Mouse (Mus musculus): Measurements from ENCODE around the gene Wasf2. TPM values are rescaled to one million over a fixed set of nuclear protein-coding genes. Genes with fewer than 3 reads are reported as not detected.

The Wasf2 gene
- total RNA-seq, 2 experiments from 2014 or later: 34.0 to 35.7 TPM

- peak; percentile 55 for DNase-seq
- intact Hi-C loops (cut with DNase I): no loop called here
Observed at GRCm38 (mm10) chr4:133198337-133199180, 68.3 kb downstream of the Wasf2 start.

- intact Hi-C loops (cut with DNase I): no loop called here
- no peak for DNase-seq
Observed at GRCm38 (mm10) chr4:133199743-133200142, 69.4 kb downstream of the Wasf2 start.

- DNase-seq: peak; percentile 71
- intact Hi-C loops (cut with DNase I): no loop called here
Observed at GRCm38 (mm10) chr4:133200343-133200742, 70.0 kb downstream of the Wasf2 start.

- intact Hi-C loops (cut with DNase I): no loop called here
- DNase-seq: peak; percentile 82
Observed at GRCm38 (mm10) chr4:133201006-133201771, 70.9 kb downstream of the Wasf2 start.

GRCm38 (mm10) chr4:133202254-133202653 is 71.9 kb downstream of the Wasf2 start:
- no peak for DNase-seq
- intact Hi-C loops (cut with DNase I): no loop called here

GRCm38 (mm10) chr4:133203591-133203990 is 73.3 kb downstream of the Wasf2 start:
- intact Hi-C loops (cut with DNase I): no loop called here
- no peak for DNase-seq

- intact Hi-C loops (cut with DNase I): no loop called here
Observed at GRCm38 (mm10) chr4:133204379-133204778, 74.1 kb downstream of the Wasf2 start.

GRCm38 (mm10) chr4:133209366-133209765 is 79.1 kb downstream of the Wasf2 start:
- intact Hi-C loops (cut with DNase I): no loop called here
- peak; percentile 63 for DNase-seq

More at GRCm38 (mm10) chr4:133204379-133204778, 74.1 kb downstream of the Wasf2 start:
- DNase-seq: no peak

- peak; percentile 58 for DNase-seq
- intact Hi-C loops (cut with DNase I): loop anchor here (10.0 kb wide), 1 partner anchor 195 kb away; the partner anchor contains the start of gene Ahdc1
Observed at GRCm38 (mm10) chr4:133210023-133210787, 79.9 kb downstream of the Wasf2 start.

GRCm38 (mm10) chr4:133210788-133211390 is 80.6 kb downstream of the Wasf2 start:
- intact Hi-C loops (cut with DNase I): loop anchor here (10.0 kb wide), 1 partner anchor 196 kb away; the partner anchor contains the start of gene Ahdc1
- no peak for DNase-seq

- intact Hi-C loops (cut with DNase I): loop anchor here (10.0 kb wide), 1 partner anchor 197 kb away; the partner anchor contains the start of gene Ahdc1
- no peak for DNase-seq
Observed at GRCm38 (mm10) chr4:133211751-133212561, 81.7 kb downstream of the Wasf2 start, which contains the start of the genes Cd164l2 and Gpr3. Cd164l2 (plus strand) TSS chr4:133212131. Gpr3 (minus strand) TSS chr4:133212536.

GRCm38 (mm10) chr4:133212562-133213267 is 82.4 kb downstream of the Wasf2 start:
- intact Hi-C loops (cut with DNase I): loop anchor here (10.0 kb wide), 1 partner anchor 198 kb away; the partner anchor contains the start of gene Ahdc1

GRCm38 (mm10) chr4:133213268-133213590 is 82.9 kb downstream of the Wasf2 start:
- intact Hi-C loops (cut with DNase I): loop anchor here (10.0 kb wide), 1 partner anchor 198 kb away; the partner anchor contains the start of gene Ahdc1
- DNase-seq: no peak

More at GRCm38 (mm10) chr4:133212562-133213267, 82.4 kb downstream of the Wasf2 start:
- DNase-seq: peak; percentile 89

GRCm38 (mm10) chr4:133213661-133214060 is 83.4 kb downstream of the Wasf2 start:
- intact Hi-C loops (cut with DNase I): loop anchor here (10.0 kb wide), 1 partner anchor 199 kb away; the partner anchor contains the start of gene Ahdc1

GRCm38 (mm10) chr4:133217641-133218040 is 87.3 kb downstream of the Wasf2 start:
- peak; percentile 77 for DNase-seq
- intact Hi-C loops (cut with DNase I): loop anchor here (5.0 to 10.0 kb wide), 2 partner anchors 80 to 203 kb away; partner anchors contain the start of gene Ahdc1

More at GRCm38 (mm10) chr4:133213661-133214060, 83.4 kb downstream of the Wasf2 start:
- no peak for DNase-seq

GRCm38 (mm10) chr4:133218745-133219144 is 88.4 kb downstream of the Wasf2 start:
- intact Hi-C loops (cut with DNase I): loop anchor here (5.0 to 10.0 kb wide), 2 partner anchors 79 to 204 kb away; partner anchors contain the start of gene Ahdc1
- DNase-seq: no peak

- DNase-seq: no peak
- intact Hi-C loops (cut with DNase I): no loop called here
Observed at GRCm38 (mm10) chr4:133220656-133221055, 90.4 kb downstream of the Wasf2 start.

- intact Hi-C loops (cut with DNase I): no loop called here
- no peak for DNase-seq
Observed at GRCm38 (mm10) chr4:133221701-133222100, 91.4 kb downstream of the Wasf2 start.

Data from left cerebral cortex, postnatal 4 days (tissue).